Mouse (Mus musculus) forebrain, postnatal 0 days (tissue): ENCODE data around the gene Foxf2. TPM values are rescaled to one million over a fixed set of nuclear protein-coding genes. Genes with fewer than 3 reads are reported as not detected.

Source experiments
- ATAC-seq: fragments of 200-750 bp; cut with Nextera tagmentation; 2 replicates; pipeline ENCODE4 v1.8.0; 2017; ENCODE audit warnings: mild to moderate bottlenecking, moderate library complexity
- DNase-seq: peaks from one replicate; pipeline ENCODE4 v3.0.0-alpha.2; 2015
- H3K27ac ChIP-seq: fragments of 300-500 bp; sonication (generic); 2 replicates; pipeline ENCODE4 v1.5.1; 2014; ENCODE audit warnings: low read depth, mild to moderate bottlenecking, antibody characterized with exemption, low read length, moderate library complexity, mixed read lengths
- H3K27me3 ChIP-seq: fragments of 300-500 bp; sonication (generic); 2 replicates; pipeline ENCODE4 v1.6.1; 2014; ENCODE audit warnings: mild to moderate bottlenecking, low read length, mixed read lengths; ENCODE audit not compliant: insufficient read depth
- H3K36me3 ChIP-seq: fragments of 300-500 bp; sonication (generic); 2 replicates; pipeline ENCODE4 v1.6.1; 2014; ENCODE audit warnings: mild to moderate bottlenecking, moderate library complexity; ENCODE audit not compliant: insufficient read depth
- H3K4me1 ChIP-seq: fragments of 300-500 bp; sonication (generic); 2 replicates; pipeline ENCODE4 v1.6.1; 2014; ENCODE audit warnings: antibody characterized with exemption; ENCODE audit not compliant: insufficient read depth
- H3K4me2 ChIP-seq: fragments of 300-500 bp; sonication (generic); 2 replicates; pipeline ENCODE4 v1.6.1; 2014; ENCODE audit warnings: low read depth, mild to moderate bottlenecking, moderate library complexity
- H3K4me3 ChIP-seq: fragments of 300-500 bp; sonication (generic); 2 replicates; pipeline ENCODE4 v1.5.1; 2014; ENCODE audit warnings: low read depth, low read length, mixed read lengths
- H3K9ac ChIP-seq: fragments of 300-500 bp; sonication (generic); 2 replicates; pipeline ENCODE4 v1.6.1; 2014; ENCODE audit warnings: mild to moderate bottlenecking
- H3K9me3 ChIP-seq: fragments of 300-500 bp; sonication (generic); 2 replicates; pipeline ENCODE4 v1.6.1; 2016; ENCODE audit warnings: low read length
- CTCF ChIP-seq: sonication (generic); IDR thresholded peaks from 2 replicates; pipeline ENCODE4 v1.5.1; 2016; ENCODE audit warnings: antibody characterized with exemption, control low read depth, low read depth
- WGBS: fragments of 180-500 bp; shearing (Covaris S2); extraction: QIAGEN DNeasy Blood & Tissue Kit; methylation state at CpG from one replicate; pipeline ENCODE4 v1.1.7; 2014; 5-methylcytosine and 5-hydroxymethylcytosine counted together
- polyA plus RNA-seq: library from polyadenylated mRNA; unstranded; fragments of >200 nt; fragmentation: Nextera tagmentation; extraction: Ambion mirVana; gene quantifications from 2 replicates; pipeline ENCODE4 v1.2.1, GENCODE M21; 2015
- total RNA-seq: library from RNA; depleted of rRNA; stranded (reverse); fragments of >200 nt; gene quantifications from 2 replicates; pipeline ENCODE4 v1.2.3, GENCODE M21; 2014

The Foxf2 gene
- total and polyA plus RNA-seq, 2 experiments from 2014 or later = 5.7 to 7.8 TPM

- H3K4me3 ChIP-seq = peak overlapping the region; percentile 32; the same call in 1 of the 2 replicates
- WGBS = 2% methylated on average over 12 of the region's 12 CpGs
- H3K27ac ChIP-seq = no peak overlapping the region
- DNase-seq = no peak
- H3K9me3 ChIP-seq = no peaks in the 10 kb centered on the region
- no peak for TF ChIP-seq CTCF
- no peak overlapping the region for H3K9ac ChIP-seq
- no peak for ATAC-seq
- peak overlapping the region; percentile 49 for H3K4me2 ChIP-seq
- H3K36me3 ChIP-seq = no peaks in the 10 kb centered on the region
- peaks cover 76% of the 10 kb centered on the region for H3K27me3 ChIP-seq
- 0 out of 2 replicates have a peak, but pooled peaks cover 7% of the 10 kb centered on the region for H3K4me1 ChIP-seq
These were observed 4.4 kb downstream of the Foxf2 start for GRCm38 (mm10) chr13:31630051-31630450.

GRCm38 (mm10) chr13:31630551-31630950 is 4.9 kb downstream of the Foxf2 start:
- no peaks in the 10 kb centered on the region for H3K36me3 ChIP-seq
- no peak for DNase-seq
- no peak overlapping the region for H3K27ac ChIP-seq
- H3K4me3 ChIP-seq = no peak overlapping the region
- 4% methylated on average over 10 of the region's 10 CpGs for WGBS
- no peak overlapping the region for H3K9ac ChIP-seq
- H3K27me3 ChIP-seq = peaks cover 71% of the 10 kb centered on the region
- no peak for ATAC-seq
- H3K4me1 ChIP-seq = 0 out of 2 replicates have a peak, but pooled peaks cover 7% of the 10 kb centered on the region
- H3K4me2 ChIP-seq = no peak overlapping the region
- H3K9me3 ChIP-seq = no peaks in the 10 kb centered on the region
- TF ChIP-seq CTCF = no peak

DNA sequence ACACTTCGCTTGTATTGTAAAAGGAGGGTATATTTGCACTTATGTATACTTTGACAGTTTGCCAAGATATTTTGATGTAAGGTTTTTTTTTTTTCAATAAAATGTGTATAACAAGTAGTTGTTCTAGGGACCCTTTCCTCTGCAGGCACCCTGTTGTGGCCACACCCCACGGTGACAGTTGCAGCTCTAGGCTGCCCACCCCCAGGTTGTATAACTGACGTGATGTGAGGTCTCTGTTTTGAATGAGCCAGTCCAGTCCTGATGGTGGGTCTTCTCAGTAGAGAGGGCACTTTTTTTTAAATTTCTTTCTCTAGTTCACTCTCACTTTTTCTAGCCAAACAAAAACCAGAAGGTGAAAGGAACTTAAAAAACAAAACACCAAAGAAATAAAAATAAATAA is 5.7 kb downstream of the Foxf2 start:
- Histone ChIP-seq H3K4me3 (no peak overlapping the region), H3K9me3 (no peaks in the 10 kb centered on the region), H3K27me3 (peaks cover 67% of the 10 kb centered on the region), H3K27ac (no peak overlapping the region), H3K4me2 (no peak overlapping the region), H3K4me1 (0 out of 2 replicates have a peak, but pooled peaks cover 5% of the 10 kb centered on the region), H3K9ac (no peak overlapping the region), H3K36me3 (no peaks in the 10 kb centered on the region)
- no peak for DNase-seq
- ATAC-seq = no peak
- 17% methylated on average over 3 of the region's 3 CpGs for WGBS
- TF ChIP-seq CTCF = no peak

DNA sequence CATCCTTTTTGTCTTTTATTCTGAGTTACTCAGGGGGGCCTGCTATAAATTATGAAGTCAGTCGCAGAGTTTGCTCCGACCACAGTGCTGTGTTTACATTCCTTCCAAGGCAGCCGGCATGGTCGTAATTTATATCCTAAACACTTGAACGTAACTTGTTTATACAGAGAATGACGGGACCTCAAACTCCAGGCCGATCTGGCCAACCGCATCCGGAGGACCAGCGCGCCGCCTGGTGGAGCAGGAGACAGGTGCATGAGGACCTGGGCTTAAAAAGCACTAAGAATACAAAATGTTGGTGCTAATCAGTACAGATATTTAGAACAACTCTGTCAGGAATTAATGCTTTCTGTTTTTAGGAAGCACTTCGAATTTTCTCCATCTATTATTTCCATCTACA is 6.8 kb downstream of the Foxf2 start:
- DNase-seq = peak; percentile 68
- WGBS = 2% methylated on average over 13 of the region's 13 CpGs
- Histone ChIP-seq H3K4me1 (no peaks in the 10 kb centered on the region), H3K9ac (no peak overlapping the region), H3K36me3 (no peaks in the 10 kb centered on the region), H3K4me2 (no peak overlapping the region), H3K27me3 (peaks cover 57% of the 10 kb centered on the region), H3K9me3 (no peaks in the 10 kb centered on the region), H3K27ac (no peak overlapping the region), H3K4me3 (no peak overlapping the region)
- peak; percentile 89 for TF ChIP-seq CTCF
- peak; percentile 61 for ATAC-seq

- ATAC-seq (no peak), DNase-seq (no peak)
- H3K36me3 ChIP-seq = no peaks in the 10 kb centered on the region
- peaks cover 49% of the 10 kb centered on the region for H3K27me3 ChIP-seq
- no peak overlapping the region for H3K4me2 ChIP-seq
- TF ChIP-seq CTCF = no peak
- no peak overlapping the region for H3K9ac ChIP-seq
- no peak overlapping the region for H3K27ac ChIP-seq
- H3K4me1 ChIP-seq = no peaks in the 10 kb centered on the region
- WGBS = 75% methylated on average over 4 of the region's 4 CpGs
- H3K4me3 ChIP-seq = no peak overlapping the region
- no peaks in the 10 kb centered on the region for H3K9me3 ChIP-seq
These were observed 7.6 kb downstream of the Foxf2 start for GRCm38 (mm10) chr13:31633259-31633658.

DNA sequence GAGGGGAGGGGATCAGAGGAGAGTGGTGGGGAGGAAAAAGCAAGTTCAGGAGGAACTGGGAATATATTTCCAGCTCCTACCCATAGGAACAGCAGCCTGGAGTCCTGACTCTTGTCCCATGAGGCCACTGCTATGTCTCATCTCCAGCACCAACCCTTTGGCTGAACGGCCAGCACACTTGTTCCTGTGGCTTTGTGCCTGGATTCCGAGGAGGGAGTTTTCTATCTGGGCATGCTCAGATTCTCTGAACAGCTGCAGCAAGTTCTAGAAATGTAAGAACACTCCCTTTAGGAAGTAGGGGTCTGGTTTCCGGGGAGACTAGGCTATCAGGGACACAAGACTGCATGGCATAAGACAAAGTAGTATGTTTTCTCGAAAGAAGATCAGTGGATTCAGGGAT is 9.9 kb downstream of the Foxf2 start:
- H3K4me3 ChIP-seq = no peak overlapping the region
- H3K4me1 ChIP-seq = no peaks in the 10 kb centered on the region
- peaks cover 26% of the 10 kb centered on the region for H3K27me3 ChIP-seq
- no peak overlapping the region for H3K4me2 ChIP-seq
- 67% methylated on average over 4 of the region's 4 CpGs for WGBS
- no peak for DNase-seq
- H3K27ac ChIP-seq = no peak overlapping the region
- H3K9me3 ChIP-seq = no peaks in the 10 kb centered on the region
- no peak overlapping the region for H3K9ac ChIP-seq
- no peak for TF ChIP-seq CTCF
- no peak for ATAC-seq
- no peaks in the 10 kb centered on the region for H3K36me3 ChIP-seq

GRCm38 (mm10) chr13:31641517-31641916 is 15.9 kb downstream of the Foxf2 start:
- WGBS = 86% methylated on average over 5 of the region's 5 CpGs
- Histone ChIP-seq H3K4me3 (no peak overlapping the region), H3K27ac (no peak overlapping the region), H3K27me3 (no peaks in the 10 kb centered on the region), H3K4me1 (no peaks in the 10 kb centered on the region), H3K4me2 (no peak overlapping the region), H3K9me3 (no peaks in the 10 kb centered on the region), H3K9ac (no peak overlapping the region), H3K36me3 (no peaks in the 10 kb centered on the region)
- TF ChIP-seq CTCF = no peak
- ATAC-seq (no peak), DNase-seq (no peak)
